Mouse (Mus musculus): Measurements from ENCODE around the gene Soat1. TPM values are rescaled to one million over a fixed set of nuclear protein-coding genes. Genes with fewer than 3 reads are reported as not detected.

Soat1 gene
- total and polyA plus RNA-seq, 2 experiments from 2014 or later: 16.2 to 35.8 TPM

- Histone ChIP-seq H3K9me3 (ENCODE audit: low read length) (no peaks in the 10 kb centered on the region), H3K27ac (no peak overlapping the region), H3K4me2 (ENCODE audit: low read depth, low read length) (no peak overlapping the region), H3K4me1 (ENCODE audit: insufficient read depth, low read length) (no peaks in the 10 kb centered on the region), H3K9ac (replicated peaks; ENCODE audit: low read length) (no peak overlapping the region), H3K4me3 (ENCODE audit: low read length) (no peak overlapping the region), H3K27me3 (ENCODE audit: insufficient read depth, low read length) (no peaks in the 10 kb centered on the region), H3K36me3 (ENCODE audit: insufficient read depth, low read length) (no peaks in the 10 kb centered on the region; the same call in 1 of the 2 replicates)
- no peak for ATAC-seq
- 92% methylated on average over 3 of the region's 3 CpGs for WGBS
- DNase-seq (ENCODE audit: low spot score): no peak
- no peak for TF ChIP-seq CTCF (IDR thresholded peaks at IDR 0.05; ENCODE audit: low read depth)
Observed at GRCm38 (mm10) chr1:156433497-156433896, 40.6 kb downstream of the Soat1 start.

GRCm38 (mm10) chr1:156432498-156432897 is 41.6 kb downstream of the Soat1 start:
- Histone ChIP-seq H3K4me3 (ENCODE audit: low read length) (no peak overlapping the region), H3K9ac (replicated peaks; ENCODE audit: low read length) (no peak overlapping the region), H3K27me3 (ENCODE audit: insufficient read depth, low read length) (no peaks in the 10 kb centered on the region), H3K9me3 (ENCODE audit: low read length) (no peaks in the 10 kb centered on the region), H3K36me3 (ENCODE audit: insufficient read depth, low read length) (no peaks in the 10 kb centered on the region; the same call in 1 of the 2 replicates), H3K4me1 (ENCODE audit: insufficient read depth, low read length) (no peaks in the 10 kb centered on the region), H3K4me2 (ENCODE audit: low read depth, low read length) (no peak overlapping the region), H3K27ac (no peak overlapping the region)
- no peak for TF ChIP-seq CTCF (IDR thresholded peaks at IDR 0.05; ENCODE audit: low read depth)
- DNase-seq (ENCODE audit: low spot score) (no peak), ATAC-seq (no peak)
- WGBS: 84% methylated on average over 10 of the region's 10 CpGs

- Histone ChIP-seq H3K9me3 (ENCODE audit: low read length) (no peaks in the 10 kb centered on the region), H3K4me1 (ENCODE audit: insufficient read depth, low read length) (no peaks in the 10 kb centered on the region), H3K4me3 (ENCODE audit: low read length) (no peak overlapping the region), H3K4me2 (ENCODE audit: low read depth, low read length) (no peak overlapping the region), H3K27ac (peak overlapping the region; percentile 63), H3K27me3 (ENCODE audit: insufficient read depth, low read length) (no peaks in the 10 kb centered on the region), H3K9ac (replicated peaks; ENCODE audit: low read length) (no peak overlapping the region), H3K36me3 (ENCODE audit: insufficient read depth, low read length) (no peaks in the 10 kb centered on the region; the same call in 1 of the 2 replicates)
- TF ChIP-seq CTCF (IDR thresholded peaks at IDR 0.05; ENCODE audit: low read depth): no peak
- DNase-seq (ENCODE audit: low spot score) (peak; percentile 70), ATAC-seq (peak; percentile 81)
- 67% methylated on average over 6 of the region's 6 CpGs for WGBS
Observed at GRCm38 (mm10) chr1:156428434-156428833, 45.7 kb downstream of the Soat1 start.

GRCm38 (mm10) chr1:156425746-156426145 is 48.4 kb downstream of the Soat1 start:
- H3K27ac ChIP-seq: no peak overlapping the region
- no peaks in the 10 kb centered on the region for H3K36me3 ChIP-seq (ENCODE audit: insufficient read depth, low read length)
- H3K27me3 ChIP-seq (ENCODE audit: insufficient read depth, low read length): no peaks in the 10 kb centered on the region
- no peak overlapping the region for H3K4me2 ChIP-seq (ENCODE audit: low read depth, low read length)
- no peak for DNase-seq (ENCODE audit: low spot score)
- H3K9me3 ChIP-seq (ENCODE audit: low read length): no peaks in the 10 kb centered on the region
- no peak overlapping the region for H3K9ac ChIP-seq (replicated peaks; ENCODE audit: low read length)
- ATAC-seq: no peak
- no peak overlapping the region for H3K4me3 ChIP-seq (ENCODE audit: low read length)
- 94% methylated on average over 4 of the region's 4 CpGs for WGBS
- H3K4me1 ChIP-seq (ENCODE audit: insufficient read depth, low read length): no peaks in the 10 kb centered on the region
- no peak for TF ChIP-seq CTCF (IDR thresholded peaks at IDR 0.05; ENCODE audit: low read depth)

GRCm38 (mm10) chr1:156424054-156424453 is 50.1 kb downstream of the Soat1 start:
- Histone ChIP-seq H3K4me1 (ENCODE audit: insufficient read depth, low read length) (no peaks in the 10 kb centered on the region), H3K4me2 (ENCODE audit: low read depth, low read length) (no peak overlapping the region), H3K27me3 (ENCODE audit: insufficient read depth, low read length) (no peaks in the 10 kb centered on the region), H3K27ac (no peak overlapping the region), H3K36me3 (ENCODE audit: insufficient read depth, low read length) (no peaks in the 10 kb centered on the region), H3K9ac (replicated peaks; ENCODE audit: low read length) (no peak overlapping the region), H3K4me3 (ENCODE audit: low read length) (no peak overlapping the region), H3K9me3 (ENCODE audit: low read length) (no peaks in the 10 kb centered on the region)
- DNase-seq (ENCODE audit: low spot score) (no peak), ATAC-seq (no peak)
- no peak for TF ChIP-seq CTCF (IDR thresholded peaks at IDR 0.05; ENCODE audit: low read depth)
- 90% methylated on average over 3 of the region's 3 CpGs for WGBS

- Histone ChIP-seq H3K36me3 (ENCODE audit: insufficient read depth, low read length) (no peaks in the 10 kb centered on the region), H3K4me3 (ENCODE audit: low read length) (no peak overlapping the region), H3K4me1 (ENCODE audit: insufficient read depth, low read length) (no peaks in the 10 kb centered on the region), H3K9me3 (ENCODE audit: low read length) (no peaks in the 10 kb centered on the region), H3K9ac (replicated peaks; ENCODE audit: low read length) (no peak overlapping the region), H3K4me2 (ENCODE audit: low read depth, low read length) (no peak overlapping the region), H3K27me3 (ENCODE audit: insufficient read depth, low read length) (no peaks in the 10 kb centered on the region), H3K27ac (no peak overlapping the region)
- DNase-seq (ENCODE audit: low spot score) (no peak), ATAC-seq (no peak)
- no peak for TF ChIP-seq CTCF (IDR thresholded peaks at IDR 0.05; ENCODE audit: low read depth)
- 90% methylated on average over 6 of the region's 6 CpGs for WGBS
Observed at GRCm38 (mm10) chr1:156423493-156423892, 50.6 kb downstream of the Soat1 start.

- no peaks in the 10 kb centered on the region for H3K9me3 ChIP-seq (ENCODE audit: low read length)
- no peak overlapping the region for H3K4me2 ChIP-seq (ENCODE audit: low read depth, low read length)
- ATAC-seq (no peak), DNase-seq (ENCODE audit: low spot score) (no peak)
- H3K27me3 ChIP-seq (ENCODE audit: insufficient read depth, low read length): no peaks in the 10 kb centered on the region
- H3K27ac ChIP-seq: no peak overlapping the region
- no peaks in the 10 kb centered on the region for H3K36me3 ChIP-seq (ENCODE audit: insufficient read depth, low read length)
- H3K4me1 ChIP-seq (ENCODE audit: insufficient read depth, low read length): no peaks in the 10 kb centered on the region
- TF ChIP-seq CTCF (IDR thresholded peaks at IDR 0.05; ENCODE audit: low read depth): no peak
- 73% methylated on average over 6 of the region's 6 CpGs for WGBS
- no peak overlapping the region for H3K9ac ChIP-seq (replicated peaks; ENCODE audit: low read length)
- H3K4me3 ChIP-seq (ENCODE audit: low read length): no peak overlapping the region
Observed at GRCm38 (mm10) chr1:156422856-156423255, 51.3 kb downstream of the Soat1 start.
